In genomic region chr10:111507460-111508211, GRCm38 (mm10) we compare ENCODE assay signal across 8 mouse cellular contexts. TPM values are rescaled to one million over a fixed set of nuclear protein-coding genes. Genes with fewer than 3 reads are reported as not detected.
DNase-seq lines count a peak whose midpoint lies in the region; ATAC-seq and TF ChIP-seq lines count a peak whose summit lies in the region.

No protein-coding gene starts in this region.

- no peaks in the 10 kb centered on the region for H3K27me3 ChIP-seq in embryonic facial prominence, embryonic 13.5 days
- H3K27me3 ChIP-seq in heart, embryonic 12.5 days (replicated peaks): no peaks in the 10 kb centered on the region
- H3K27me3 ChIP-seq in kidney, embryonic 14.5 days (ENCODE audit: control insufficient read depth, insufficient read depth, low read length): no peaks in the 10 kb centered on the region
- H3K27me3 ChIP-seq in liver, embryonic 11.5 days (replicated peaks; ENCODE audit: control insufficient read depth, insufficient read depth, low read length): no peaks in the 10 kb centered on the region
- no peaks in the 10 kb centered on the region for H3K27me3 ChIP-seq in myocyte (ENCODE audit: control insufficient read depth, insufficient read depth, insufficient read length)
- no peaks in the 10 kb centered on the region for H3K27me3 ChIP-seq in splenic B cell, adult 2 months (ENCODE audit: control insufficient read depth, insufficient read depth, low read length, poor library complexity, severe bottlenecking)

- H3K4me3 ChIP-seq in embryonic facial prominence, embryonic 13.5 days: peak overlapping the region; percentile 89
- H3K4me3 ChIP-seq in heart, embryonic 12.5 days: peak overlapping the region; percentile 82
- peak overlapping the region; percentile 88 for H3K4me3 ChIP-seq in kidney, embryonic 14.5 days (ENCODE audit: low read length)
- peak overlapping the region; percentile 75 for H3K4me3 ChIP-seq in liver, embryonic 11.5 days (ENCODE audit: low read depth, low read length)
- peak overlapping the region; percentile 99 for H3K4me3 ChIP-seq in myocyte

- H3K36me3 ChIP-seq in embryonic facial prominence, embryonic 13.5 days: no peaks in the 10 kb centered on the region
- H3K36me3 ChIP-seq in heart, embryonic 12.5 days: no peaks in the 10 kb centered on the region
- no peaks in the 10 kb centered on the region for H3K36me3 ChIP-seq in kidney, embryonic 14.5 days (ENCODE audit: control insufficient read depth, insufficient read depth, low read length)
- H3K36me3 ChIP-seq in liver, embryonic 11.5 days (ENCODE audit: control insufficient read depth, insufficient read depth, low read length): no peaks in the 10 kb centered on the region
- H3K36me3 ChIP-seq in myocyte (ENCODE audit: control insufficient read depth, insufficient read depth): peaks cover 4% of the 10 kb centered on the region
- no peaks in the 10 kb centered on the region for H3K36me3 ChIP-seq in splenic B cell, adult 2 months (ENCODE audit: control insufficient read depth, insufficient read depth, low read length, poor library complexity, severe bottlenecking)

- peak overlapping the region; percentile 94 for H3K9ac ChIP-seq in embryonic facial prominence, embryonic 13.5 days
- H3K9ac ChIP-seq in heart, embryonic 12.5 days: peak overlapping the region; percentile 91
- peak overlapping the region; percentile 96 for H3K9ac ChIP-seq in kidney, embryonic 14.5 days (ENCODE audit: low read depth, low read length)
- H3K9ac ChIP-seq in liver, embryonic 11.5 days (ENCODE audit: low read depth, low read length): peak overlapping the region; percentile 70

- peaks cover 35% of the 10 kb centered on the region for H3K4me1 ChIP-seq in embryonic facial prominence, embryonic 13.5 days
- H3K4me1 ChIP-seq in heart, embryonic 12.5 days (replicated peaks): peaks cover 48% of the 10 kb centered on the region
- H3K4me1 ChIP-seq in kidney, embryonic 14.5 days (ENCODE audit: control insufficient read depth, insufficient read depth, low read length): peaks cover 41% of the 10 kb centered on the region
- H3K4me1 ChIP-seq in liver, embryonic 11.5 days (replicated peaks; ENCODE audit: control insufficient read depth, insufficient read depth, low read length): peaks cover 6% of the 10 kb centered on the region

- peaks cover 33% of the 10 kb centered on the region for H3K79me2 ChIP-seq in myocyte (ENCODE audit: control insufficient read depth, insufficient read depth)

- H3K27ac ChIP-seq in embryonic facial prominence, embryonic 13.5 days: peak overlapping the region; percentile 94
- peak overlapping the region; percentile 94 for H3K27ac ChIP-seq in heart, embryonic 12.5 days (ENCODE audit: poor library complexity, severe bottlenecking)
- H3K27ac ChIP-seq in kidney, embryonic 14.5 days (ENCODE audit: low read depth, low read length): peak overlapping the region; percentile 97
- peak overlapping the region; percentile 79 for H3K27ac ChIP-seq in liver, embryonic 11.5 days (ENCODE audit: low read depth, low read length)

- peak overlapping the region; percentile 82 for H3ac ChIP-seq in myocyte (ENCODE audit: control insufficient read depth, insufficient read length)

- peak; percentile 77 for DNase-seq in 3134 (ENCODE audit: extremely low read depth, insufficient read length, low spot score)
- DNase-seq in adrenal gland, adult 8-10 months: peak; percentile 54
- peak; percentile 64 for DNase-seq in liver, embryonic 11.5 days (ENCODE audit: low spot score)
- peak; percentile 67 for DNase-seq in splenic B cell, adult 2 months (ENCODE audit: low read depth, low spot score)

- peak; percentile 40 for ATAC-seq in embryonic facial prominence, embryonic 13.5 days (ENCODE audit: insufficient number of reproducible peaks, insufficient read depth, low FRiP score, low TSS enrichment, low read depth)
- peak; percentile 35 for ATAC-seq in heart, embryonic 12.5 days (ENCODE audit: insufficient number of reproducible peaks, low FRiP score)
- peak; percentile 13 for ATAC-seq in kidney, embryonic 14.5 days (ENCODE audit: low FRiP score, low TSS enrichment)
- ATAC-seq in liver, embryonic 11.5 days (replicated peaks; ENCODE audit: low FRiP score): 0 out of 2 replicates have a peak, but pooled peaks have one; percentile 4

- peak; percentile 14 for TF ChIP-seq POLR2A in myocyte (IDR thresholded peaks at IDR 0.05; ENCODE audit: insufficient read length, low read depth)

- WGBS in embryonic facial prominence, embryonic 13.5 days: under 1% methylated on average over 37 of the region's 38 CpGs
- under 1% methylated on average over 36 of the region's 38 CpGs for WGBS in heart, embryonic 12.5 days
- under 1% methylated on average over 38 of the region's 38 CpGs for WGBS in kidney, embryonic 14.5 days
- WGBS in liver, embryonic 11.5 days: 2% methylated on average over 38 of the region's 38 CpGs

- H3K4me2 ChIP-seq in embryonic facial prominence, embryonic 13.5 days: peak overlapping the region; percentile 83
- H3K4me2 ChIP-seq in heart, embryonic 12.5 days: peak overlapping the region; percentile 80
- peak overlapping the region; percentile 77 for H3K4me2 ChIP-seq in kidney, embryonic 14.5 days (replicated peaks; ENCODE audit: low read depth, low read length)
- H3K4me2 ChIP-seq in liver, embryonic 11.5 days: peak overlapping the region; percentile 94
- H3K4me2 ChIP-seq in myocyte (ENCODE audit: low read depth): peak overlapping the region; percentile 80

- H3K9me3 ChIP-seq in embryonic facial prominence, embryonic 13.5 days: no peaks in the 10 kb centered on the region
- no peaks in the 10 kb centered on the region for H3K9me3 ChIP-seq in heart, embryonic 12.5 days (replicated peaks)
- H3K9me3 ChIP-seq in kidney, embryonic 14.5 days (ENCODE audit: control insufficient read depth, low read length): no peaks in the 10 kb centered on the region
- no peaks in the 10 kb centered on the region for H3K9me3 ChIP-seq in liver, embryonic 11.5 days (ENCODE audit: control insufficient read depth, low read length)

TF ChIP-seq in myocyte, 11 proteins besides CTCF, POLR2A, EP300 and RAD21:
- TF ChIP-seq TCF12 (IDR thresholded peaks at IDR 0.05; ENCODE audit: insufficient read depth, poor library complexity, severe bottlenecking) (no peak), MYOG (IDR thresholded peaks at IDR 0.05; ENCODE audit: control insufficient read depth in 1 of 3, insufficient read depth in 1 of 3, insufficient read length in 2 of 3, low read depth in 2 of 3) (no peak), MAX (IDR thresholded peaks at IDR 0.05; ENCODE audit: low read depth) (no peak), POLR2AphosphoS2 (IDR thresholded peaks at IDR 0.05; ENCODE audit: insufficient read length, low read depth) (peak; percentile 48), E2F4 (IDR thresholded peaks at IDR 0.05; ENCODE audit: insufficient read depth) (no peak), CEBPB (IDR thresholded peaks at IDR 0.05; ENCODE audit: insufficient read depth, poor library complexity, severe bottlenecking) (no peak), USF1 (IDR thresholded peaks at IDR 0.05; ENCODE audit: low read depth) (no peak), SRF (IDR thresholded peaks at IDR 0.05; ENCODE audit: control insufficient read depth, insufficient read length, low read depth) (no peak)

RNA-seq across cellular contexts. Expression of gene Phlda1, which starts 1.6 kb away (rescaled TPM):
- total RNA-seq in adrenal gland, adult 8-10 months (2022): 100 to 1,000 TPM in 1 of 4 experiments, 10 to 100 TPM in 3; 57.2 to 195 (median 76.9) TPM
- polyA plus RNA-seq in embryonic facial prominence, embryonic 13.5 days (2015; fragmentation: Nextera tagmentation; extraction: Ambion mirVana): 32.0 and 36.6 TPM in 2 replicates
- 19.8 and 24.6 TPM in 2 replicates for polyA plus RNA-seq in heart, embryonic 12.5 days (2016; fragmentation: Nextera tagmentation; extraction: Ambion mirVana)
- 42.3 and 44.6 TPM in 2 replicates for polyA plus RNA-seq in kidney, embryonic 14.5 days (2014; fragmentation: Nextera tagmentation; extraction: Ambion mirVana)
- polyA plus RNA-seq in liver, embryonic 11.5 days (2014; fragmentation: Nextera tagmentation; extraction: Ambion mirVana): 15.8 and 16.1 TPM in 2 replicates
- 56.1 TPM for polyA plus RNA-seq in myocyte (2012; fragmentation: generic; extraction: Trizol)

RNA-seq across cellular contexts. Expression of gene Nap1l1, which starts 34.6 kb away (rescaled TPM):
- total RNA-seq in adrenal gland, adult 8-10 months (2022): 100 to 1,000 TPM; 120 to 143 (median 133) TPM
- 285 and 293 TPM in 2 replicates for polyA plus RNA-seq in embryonic facial prominence, embryonic 13.5 days (2015; fragmentation: Nextera tagmentation; extraction: Ambion mirVana)
- polyA plus RNA-seq in heart, embryonic 12.5 days (2016; fragmentation: Nextera tagmentation; extraction: Ambion mirVana): 166 and 167 TPM in 2 replicates
- 315 and 346 TPM in 2 replicates for polyA plus RNA-seq in kidney, embryonic 14.5 days (2014; fragmentation: Nextera tagmentation; extraction: Ambion mirVana)
- polyA plus RNA-seq in liver, embryonic 11.5 days (2014; fragmentation: Nextera tagmentation; extraction: Ambion mirVana): 313 and 324 TPM in 2 replicates
- 130 TPM for polyA plus RNA-seq in myocyte (2012; fragmentation: generic; extraction: Trizol)

Comparison
In these comparisons a context has a peak if more than half of its experiments do, and no peak if none do; other contexts are left out.
1. Peak in every context shown above with its lines: DNase-seq, ATAC-seq, H3K4me3 ChIP-seq and H3K27ac ChIP-seq.